Mouse (Mus musculus): Measurements from ENCODE around the gene Olr1.

- TF ChIP-seq CTCF (conservative IDR thresholded peaks at IDR 0.05 in 1 of 2, IDR thresholded peaks at IDR 0.05 in 1 of 2; ENCODE audit: low read depth in 2 of 2, low read length in 2 of 2) (peak; percentile 55 to 73), RAD21 (IDR thresholded peaks at IDR 0.05; ENCODE audit: low read depth, low read length) (peak; percentile 66), POLR2A (IDR thresholded peaks at IDR 0.05; ENCODE audit: low read depth, low read length) (no peak), JUND (conservative IDR thresholded peaks at IDR 0.05; ENCODE audit: low read depth, low read length) (no peak), MYC (IDR thresholded peaks at IDR 0.05; ENCODE audit: low read depth, low read length) (no peak), MEF2A (IDR thresholded peaks at IDR 0.05; ENCODE audit: borderline replicate concordance, low read depth, low read length) (no peak), USF1 (IDR thresholded peaks at IDR 0.05; ENCODE audit: low read depth, low read length) (no peak), EP300 (IDR thresholded peaks at IDR 0.05; ENCODE audit: low read length) (no peak), TCF12 (IDR thresholded peaks at IDR 0.05; ENCODE audit: low read depth, low read length) (no peak)
Measured at GRCm38 (mm10) chr6:129476404-129477126, 30.4 kb downstream of the Olr1 start.
